Mouse (Mus musculus) limb, embryonic 13.5 days (tissue): ENCODE measurements around the gene Nr5a2. TPM values are rescaled to one million over a fixed set of nuclear protein-coding genes. Genes with fewer than 3 reads are reported as not detected.

Source experiments
- ATAC-seq: fragments of 200-750 bp; cut with Nextera tagmentation; 2 replicates; pipeline ENCODE4 v1.8.0; 2017; ENCODE audit warnings: low read depth, moderate number of reproducible peaks, moderate TSS enrichment; ENCODE audit not compliant: low FRiP score
- H3K27ac ChIP-seq: fragments of 300-500 bp; sonication (generic); 2 replicates; pipeline ENCODE4 v1.5.1; 2015; ENCODE audit warnings: inconsistent platforms, mild to moderate bottlenecking, moderate library complexity
- H3K27me3 ChIP-seq: fragments of 300-500 bp; sonication (generic); 2 replicates; pipeline ENCODE4 v1.6.1; 2015; ENCODE audit warnings: mild to moderate bottlenecking, inconsistent platforms
- H3K36me3 ChIP-seq: fragments of 300-500 bp; sonication (generic); 2 replicates; pipeline ENCODE4 v1.6.1; 2015; ENCODE audit warnings: inconsistent platforms, mild to moderate bottlenecking, moderate library complexity
- H3K4me1 ChIP-seq: fragments of 300-500 bp; sonication (generic); 2 replicates; pipeline ENCODE4 v1.6.1; 2015; ENCODE audit warnings: inconsistent platforms
- H3K4me2 ChIP-seq: fragments of 300-500 bp; sonication (generic); replicated peaks from 2 replicates; pipeline ENCODE4 v1.6.1; 2015; ENCODE audit warnings: inconsistent platforms, mild to moderate bottlenecking, moderate library complexity
- H3K4me3 ChIP-seq: fragments of 300-500 bp; sonication (generic); 2 replicates; pipeline ENCODE4 v1.5.1; 2015; ENCODE audit warnings: moderate library complexity, mild to moderate bottlenecking, inconsistent platforms
- H3K9ac ChIP-seq: fragments of 300-500 bp; sonication (generic); 2 replicates; pipeline ENCODE4 v1.6.1; 2015; ENCODE audit warnings: mild to moderate bottlenecking, inconsistent platforms
- H3K9me3 ChIP-seq: fragments of 300-500 bp; sonication (generic); 2 replicates; pipeline ENCODE4 v1.6.1; 2016; ENCODE audit warnings: inconsistent platforms
- WGBS: fragments of 180-500 bp; shearing (Covaris S2); methylation state at CpG from one replicate; pipeline ENCODE4 v1.1.7; 2015; 5-methylcytosine and 5-hydroxymethylcytosine counted together
- polyA plus RNA-seq: library from polyadenylated mRNA; unstranded; fragments of >200 nt; fragmentation: Nextera tagmentation; extraction: Ambion mirVana; gene quantifications from 2 replicates; pipeline ENCODE4 v1.2.1, GENCODE M21; 2015

Nr5a2 gene
- polyA plus RNA-seq, 1 experiment from 2014 or later: 0.31 TPM

- H3K4me2 ChIP-seq: no peak overlapping the region
These were observed 65.5 kb downstream of the Nr5a2 start for GRCm38 (mm10) chr1:136894753-136895152.

GRCm38 (mm10) chr1:136893162-136893561 is 67.1 kb downstream of the Nr5a2 start:
- no peak overlapping the region for H3K4me2 ChIP-seq
- no peak overlapping the region for H3K9ac ChIP-seq
- no peak overlapping the region for H3K27ac ChIP-seq
- H3K36me3 ChIP-seq: no peaks in the 10 kb centered on the region
- H3K4me3 ChIP-seq: no peak overlapping the region
- no peaks in the 10 kb centered on the region for H3K27me3 ChIP-seq
- ATAC-seq: no peak
- peaks cover 9% of the 10 kb centered on the region; the same call in 1 of the 2 replicates for H3K4me1 ChIP-seq
- WGBS: 88% methylated on average over 6 of the region's 6 CpGs
- H3K9me3 ChIP-seq: no peaks in the 10 kb centered on the region

More at GRCm38 (mm10) chr1:136894753-136895152, 65.5 kb downstream of the Nr5a2 start:
- Histone ChIP-seq H3K27ac (no peak overlapping the region), H3K9me3 (no peaks in the 10 kb centered on the region), H3K4me1 (no peaks in the 10 kb centered on the region), H3K9ac (no peak overlapping the region), H3K36me3 (no peaks in the 10 kb centered on the region), H3K4me3 (no peak overlapping the region), H3K27me3 (no peaks in the 10 kb centered on the region)
- no peak for ATAC-seq
- WGBS: 71% methylated on average over 2 of the region's 2 CpGs

GRCm38 (mm10) chr1:136890439-136890838 is 69.8 kb downstream of the Nr5a2 start:
- 59% methylated on average over 7 of the region's 7 CpGs for WGBS
- H3K36me3 ChIP-seq: no peaks in the 10 kb centered on the region
- H3K4me3 ChIP-seq: no peak overlapping the region
- H3K4me2 ChIP-seq: no peak overlapping the region
- no peaks in the 10 kb centered on the region for H3K9me3 ChIP-seq
- H3K27me3 ChIP-seq: 0 out of 2 replicates have a peak, but pooled peaks cover 5% of the 10 kb centered on the region
- no peak for ATAC-seq
- H3K9ac ChIP-seq: no peak overlapping the region
- H3K4me1 ChIP-seq: peaks cover 9% of the 10 kb centered on the region; the same call in 1 of the 2 replicates
- no peak overlapping the region for H3K27ac ChIP-seq

GRCm38 (mm10) chr1:136888704-136889103 is 71.5 kb downstream of the Nr5a2 start:
- no peak overlapping the region for H3K4me2 ChIP-seq
- no peaks in the 10 kb centered on the region for H3K36me3 ChIP-seq
- H3K9me3 ChIP-seq: no peaks in the 10 kb centered on the region
- peaks cover 9% of the 10 kb centered on the region; the same call in 1 of the 2 replicates for H3K4me1 ChIP-seq
- H3K9ac ChIP-seq: no peak overlapping the region
- 69% methylated on average over 6 of the region's 6 CpGs for WGBS
- H3K4me3 ChIP-seq: no peak overlapping the region
- ATAC-seq: no peak
- H3K27me3 ChIP-seq: 0 out of 2 replicates have a peak, but pooled peaks cover 5% of the 10 kb centered on the region
- H3K27ac ChIP-seq: no peak overlapping the region

GRCm38 (mm10) chr1:136886678-136887077 is 73.6 kb downstream of the Nr5a2 start:
- no peaks in the 10 kb centered on the region for H3K9me3 ChIP-seq
- H3K27me3 ChIP-seq: 0 out of 2 replicates have a peak, but pooled peaks cover 5% of the 10 kb centered on the region
- H3K4me1 ChIP-seq: peaks cover 9% of the 10 kb centered on the region; the same call in 1 of the 2 replicates
- H3K36me3 ChIP-seq: no peaks in the 10 kb centered on the region
- no peak overlapping the region for H3K27ac ChIP-seq
- H3K9ac ChIP-seq: no peak overlapping the region
- 65% methylated on average over 6 of the region's 6 CpGs for WGBS
- H3K4me2 ChIP-seq: no peak overlapping the region
- ATAC-seq: no peak
- H3K4me3 ChIP-seq: no peak overlapping the region

GRCm38 (mm10) chr1:136883458-136884174 is 76.6 kb downstream of the Nr5a2 start:
- Histone ChIP-seq H3K27ac (no peak overlapping the region), H3K27me3 (0 out of 2 replicates have a peak, but pooled peaks cover 5% of the 10 kb centered on the region), H3K4me1 (no peaks in the 10 kb centered on the region), H3K36me3 (no peaks in the 10 kb centered on the region), H3K9me3 (no peaks in the 10 kb centered on the region), H3K4me2 (no peak overlapping the region), H3K9ac (no peak overlapping the region), H3K4me3 (no peak overlapping the region)
- WGBS: 81% methylated on average over 13 of the region's 13 CpGs
- ATAC-seq: no peak

GRCm38 (mm10) chr1:136880260-136880659 is 80.0 kb downstream of the Nr5a2 start:
- no peaks in the 10 kb centered on the region for H3K9me3 ChIP-seq
- no peaks in the 10 kb centered on the region for H3K36me3 ChIP-seq
- H3K27ac ChIP-seq: no peak overlapping the region
- WGBS: 80% methylated on average over 8 of the region's 8 CpGs
- H3K4me1 ChIP-seq: no peaks in the 10 kb centered on the region
- H3K4me3 ChIP-seq: no peak overlapping the region
- ATAC-seq: no peak
- no peaks in the 10 kb centered on the region for H3K27me3 ChIP-seq
- no peak overlapping the region for H3K4me2 ChIP-seq
- H3K9ac ChIP-seq: no peak overlapping the region

- H3K4me1 ChIP-seq: no peaks in the 10 kb centered on the region
- no peak overlapping the region for H3K4me2 ChIP-seq
- H3K9me3 ChIP-seq: no peaks in the 10 kb centered on the region
- no peak overlapping the region for H3K4me3 ChIP-seq
- no peaks in the 10 kb centered on the region for H3K36me3 ChIP-seq
- ATAC-seq: no peak
- H3K9ac ChIP-seq: no peak overlapping the region
- 90% methylated on average over 3 of the region's 3 CpGs for WGBS
- H3K27me3 ChIP-seq: no peaks in the 10 kb centered on the region
- H3K27ac ChIP-seq: no peak overlapping the region
These were observed 85.2 kb downstream of the Nr5a2 start for GRCm38 (mm10) chr1:136875006-136875405.

GRCm38 (mm10) chr1:136868955-136869354 is 91.3 kb downstream of the Nr5a2 start:
- Histone ChIP-seq H3K27ac (no peak overlapping the region), H3K27me3 (no peaks in the 10 kb centered on the region), H3K36me3 (no peaks in the 10 kb centered on the region), H3K4me2 (no peak overlapping the region), H3K9ac (no peak overlapping the region), H3K9me3 (no peaks in the 10 kb centered on the region), H3K4me3 (no peak overlapping the region), H3K4me1 (peaks cover 6% of the 10 kb centered on the region)
- WGBS: 57% methylated on average over 6 of the region's 6 CpGs
- no peak for ATAC-seq

GRCm38 (mm10) chr1:136868285-136868684 is 92.0 kb downstream of the Nr5a2 start:
- H3K27me3 ChIP-seq: no peaks in the 10 kb centered on the region
- H3K27ac ChIP-seq: no peak overlapping the region
- H3K4me1 ChIP-seq: peaks cover 6% of the 10 kb centered on the region
- no peaks in the 10 kb centered on the region for H3K36me3 ChIP-seq
- WGBS: 83% methylated on average over 5 of the region's 5 CpGs
- H3K4me3 ChIP-seq: no peak overlapping the region
- no peaks in the 10 kb centered on the region for H3K9me3 ChIP-seq
- no peak overlapping the region for H3K4me2 ChIP-seq
- ATAC-seq: no peak
- no peak overlapping the region for H3K9ac ChIP-seq

- H3K4me2 ChIP-seq: no peak overlapping the region
- H3K27ac ChIP-seq: no peak overlapping the region
- no peaks in the 10 kb centered on the region for H3K27me3 ChIP-seq
- 76% methylated on average over 9 of the region's 9 CpGs for WGBS
- H3K4me1 ChIP-seq: peaks cover 6% of the 10 kb centered on the region
- no peak overlapping the region for H3K9ac ChIP-seq
- no peak overlapping the region for H3K4me3 ChIP-seq
- no peak for ATAC-seq
- H3K9me3 ChIP-seq: no peaks in the 10 kb centered on the region
- no peaks in the 10 kb centered on the region for H3K36me3 ChIP-seq
These were observed 93.7 kb downstream of the Nr5a2 start for GRCm38 (mm10) chr1:136866481-136867092.

GRCm38 (mm10) chr1:136863209-136863608 is 97.0 kb downstream of the Nr5a2 start:
- Histone ChIP-seq H3K4me2 (no peak overlapping the region), H3K27ac (no peak overlapping the region), H3K4me3 (no peak overlapping the region), H3K9me3 (no peaks in the 10 kb centered on the region), H3K4me1 (peaks cover 11% of the 10 kb centered on the region), H3K36me3 (no peaks in the 10 kb centered on the region), H3K9ac (no peak overlapping the region), H3K27me3 (no peaks in the 10 kb centered on the region)
- no peak for ATAC-seq
- 93% methylated on average over 6 of the region's 6 CpGs for WGBS
